Mouse (Mus musculus): ENCODE measurements around the gene Sptbn1.

DNA sequence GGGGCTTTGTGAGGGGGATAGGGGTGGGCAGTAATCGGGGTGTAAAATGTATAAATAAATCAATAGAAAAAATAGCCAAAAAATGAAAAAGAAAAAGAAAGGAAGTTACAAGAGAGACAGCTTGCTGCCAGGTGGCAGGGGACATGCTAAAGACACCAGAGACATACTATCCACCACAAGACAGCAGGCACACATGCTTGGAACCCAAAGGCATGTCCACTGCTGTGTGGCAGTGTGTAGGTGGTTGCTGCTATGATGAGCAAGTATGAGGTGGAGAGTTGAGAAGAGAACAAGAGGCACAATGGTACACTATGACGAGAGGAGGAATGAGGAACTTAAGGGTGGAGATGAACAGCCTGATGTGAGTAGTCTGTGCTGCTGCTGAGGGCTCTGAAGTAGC lies 32.8 kb downstream of the Sptbn1 start:
- TF ChIP-seq CTCF (IDR thresholded peaks at IDR 0.05; ENCODE audit: extremely low read depth, insufficient read length, insufficient replicate concordance, low read depth, low read length): no peak
- TF ChIP-seq POLR2A (IDR thresholded peaks at IDR 0.05; ENCODE audit: low read depth, low read length): no peak

All from small intestine, adult 2 months (tissue).